Mouse (Mus musculus): ENCODE data around the gene Lmf1. TPM values are rescaled to one million over a fixed set of nuclear protein-coding genes. Genes with fewer than 3 reads are reported as not detected.

The Lmf1 gene
- polyA plus RNA-seq, 1 experiment from 2014 or later, result 36.3 TPM

- H3K27ac ChIP-seq (replicated peaks in 1 of 2; ENCODE audit: control insufficient read depth in 1 of 2, insufficient read depth in 1 of 2, low read depth in 2 of 2, low read length in 2 of 2), result peak overlapping the region; percentile 31 to 45; a peak in 2 of 4 replicates
- ATAC-seq (ENCODE audit: insufficient number of reproducible peaks, insufficient read depth, low FRiP score, low read depth), result no peak
Observed at GRCm38 (mm10) chr17:25561223-25562028, 17.5 kb upstream of the Lmf1 start.

GRCm38 (mm10) chr17:25564481-25564880 is 14.4 kb upstream of the Lmf1 start:
- H3K27ac ChIP-seq (replicated peaks in 1 of 2; ENCODE audit: control insufficient read depth in 1 of 2, insufficient read depth in 1 of 2, low read depth in 2 of 2, low read length in 2 of 2), result no peak overlapping the region
- no peaks in the 10 kb centered on the region for H3K9me3 ChIP-seq (ENCODE audit: control insufficient read depth, low read length)
- no peaks in the 10 kb centered on the region for H3K36me3 ChIP-seq (ENCODE audit: control insufficient read depth, insufficient read depth, low read length)
- H3K4me2 ChIP-seq (ENCODE audit: low read length), result no peak overlapping the region
- H3K27me3 ChIP-seq (ENCODE audit: control insufficient read depth, insufficient read depth, low read length), result peaks cover 16% of the 10 kb centered on the region
- no peak overlapping the region; the same call in 1 of the 2 replicates for H3K9ac ChIP-seq (ENCODE audit: low read length)
- H3K4me1 ChIP-seq (ENCODE audit: control insufficient read depth in 2 of 2, insufficient read depth in 2 of 2, low read length in 2 of 2), result peaks cover 24 to 27% of the 10 kb centered on the region in 2 experiments
- ATAC-seq (ENCODE audit: insufficient number of reproducible peaks, insufficient read depth, low FRiP score, low read depth), result no peak
- no peak overlapping the region for H3K4me3 ChIP-seq (ENCODE audit: control insufficient read depth in 1 of 2, insufficient read depth in 1 of 2, low read depth in 1 of 2, low read length in 2 of 2)
- WGBS, result 77% methylated on average over 5 of the region's 5 CpGs

More at GRCm38 (mm10) chr17:25561223-25562028, 17.5 kb upstream of the Lmf1 start:
- Histone ChIP-seq H3K4me2 (ENCODE audit: low read length) (no peak overlapping the region), H3K9ac (ENCODE audit: low read length) (no peak overlapping the region), H3K4me3 (ENCODE audit: control insufficient read depth in 1 of 2, insufficient read depth in 1 of 2, low read depth in 1 of 2, low read length in 2 of 2) (no peak overlapping the region), H3K4me1 (ENCODE audit: control insufficient read depth in 2 of 2, insufficient read depth in 2 of 2, low read length in 2 of 2) (peaks cover 31 to 33% of the 10 kb centered on the region in 2 experiments), H3K36me3 (ENCODE audit: control insufficient read depth, insufficient read depth, low read length) (no peaks in the 10 kb centered on the region), H3K27me3 (ENCODE audit: control insufficient read depth, insufficient read depth, low read length) (no peaks in the 10 kb centered on the region), H3K9me3 (ENCODE audit: control insufficient read depth, low read length) (no peaks in the 10 kb centered on the region)
- WGBS, result 67% methylated on average over 16 of the region's 16 CpGs

- no peak for ATAC-seq (ENCODE audit: insufficient number of reproducible peaks, insufficient read depth, low FRiP score, low read depth)
- no peaks in the 10 kb centered on the region for H3K9me3 ChIP-seq (ENCODE audit: control insufficient read depth, low read length)
- H3K27me3 ChIP-seq (ENCODE audit: control insufficient read depth, insufficient read depth, low read length), result peaks cover 24% of the 10 kb centered on the region
- 0 out of 4 replicates have a peak overlapping the region, but pooled peaks of 1 of the 2 experiments have one; percentile 9 for H3K27ac ChIP-seq (replicated peaks in 1 of 2; ENCODE audit: control insufficient read depth in 1 of 2, insufficient read depth in 1 of 2, low read depth in 2 of 2, low read length in 2 of 2)
- peak overlapping the region; percentile 36 for H3K4me2 ChIP-seq (ENCODE audit: low read length)
- no peaks in the 10 kb centered on the region for H3K36me3 ChIP-seq (ENCODE audit: control insufficient read depth, insufficient read depth, low read length)
- WGBS, result 22% methylated on average over 6 of the region's 6 CpGs
- no peak overlapping the region for H3K4me3 ChIP-seq (ENCODE audit: control insufficient read depth in 1 of 2, insufficient read depth in 1 of 2, low read depth in 1 of 2, low read length in 2 of 2)
- peaks cover 30% of the 10 kb centered on the region in 2 experiments for H3K4me1 ChIP-seq (ENCODE audit: control insufficient read depth in 2 of 2, insufficient read depth in 2 of 2, low read length in 2 of 2)
- H3K9ac ChIP-seq (ENCODE audit: low read length), result peak overlapping the region; percentile 27; the same call in 1 of the 2 replicates
Observed at GRCm38 (mm10) chr17:25565244-25565643, 13.6 kb upstream of the Lmf1 start.

GRCm38 (mm10) chr17:25565860-25566600 is 12.9 kb upstream of the Lmf1 start:
- no peak overlapping the region for H3K4me3 ChIP-seq (ENCODE audit: control insufficient read depth in 1 of 2, insufficient read depth in 1 of 2, low read depth in 1 of 2, low read length in 2 of 2)
- H3K4me1 ChIP-seq (ENCODE audit: control insufficient read depth in 2 of 2, insufficient read depth in 2 of 2, low read length in 2 of 2), result peaks cover 23 to 25% of the 10 kb centered on the region in 2 experiments

GRCm38 (mm10) chr17:25567261-25567660 is 11.6 kb upstream of the Lmf1 start:
- Histone ChIP-seq H3K27me3 (ENCODE audit: control insufficient read depth, insufficient read depth, low read length) (peaks cover 26% of the 10 kb centered on the region), H3K4me2 (ENCODE audit: low read length) (no peak overlapping the region), H3K9me3 (ENCODE audit: control insufficient read depth, low read length) (no peaks in the 10 kb centered on the region), H3K9ac (ENCODE audit: low read length) (no peak overlapping the region), H3K4me3 (ENCODE audit: control insufficient read depth in 1 of 2, insufficient read depth in 1 of 2, low read depth in 1 of 2, low read length in 2 of 2) (no peak overlapping the region), H3K36me3 (ENCODE audit: control insufficient read depth, insufficient read depth, low read length) (no peaks in the 10 kb centered on the region), H3K4me1 (ENCODE audit: control insufficient read depth in 2 of 2, insufficient read depth in 2 of 2, low read length in 2 of 2) (peaks cover 21 to 27% of the 10 kb centered on the region in 2 experiments), H3K27ac (replicated peaks in 1 of 2; ENCODE audit: control insufficient read depth in 1 of 2, insufficient read depth in 1 of 2, low read depth in 2 of 2, low read length in 2 of 2) (no peak overlapping the region)
- ATAC-seq (ENCODE audit: insufficient number of reproducible peaks, insufficient read depth, low FRiP score, low read depth), result no peak
- 78% methylated on average over 13 of the region's 13 CpGs for WGBS

More at GRCm38 (mm10) chr17:25565860-25566600, 12.9 kb upstream of the Lmf1 start:
- Histone ChIP-seq H3K9ac (ENCODE audit: low read length) (no peak overlapping the region), H3K9me3 (ENCODE audit: control insufficient read depth, low read length) (no peaks in the 10 kb centered on the region), H3K27me3 (ENCODE audit: control insufficient read depth, insufficient read depth, low read length) (peaks cover 26% of the 10 kb centered on the region), H3K4me2 (ENCODE audit: low read length) (no peak overlapping the region), H3K27ac (replicated peaks in 1 of 2; ENCODE audit: control insufficient read depth in 1 of 2, insufficient read depth in 1 of 2, low read depth in 2 of 2, low read length in 2 of 2) (no peak overlapping the region), H3K36me3 (ENCODE audit: control insufficient read depth, insufficient read depth, low read length) (no peaks in the 10 kb centered on the region)
- ATAC-seq (ENCODE audit: insufficient number of reproducible peaks, insufficient read depth, low FRiP score, low read depth), result no peak
- 78% methylated on average over 17 of the region's 17 CpGs for WGBS

- Histone ChIP-seq H3K4me1 (ENCODE audit: control insufficient read depth in 2 of 2, insufficient read depth in 2 of 2, low read length in 2 of 2) (peaks cover 21 to 27% of the 10 kb centered on the region in 2 experiments), H3K27me3 (ENCODE audit: control insufficient read depth, insufficient read depth, low read length) (peaks cover 26% of the 10 kb centered on the region), H3K9me3 (ENCODE audit: control insufficient read depth, low read length) (no peaks in the 10 kb centered on the region), H3K27ac (replicated peaks in 1 of 2; ENCODE audit: control insufficient read depth in 1 of 2, insufficient read depth in 1 of 2, low read depth in 2 of 2, low read length in 2 of 2) (no peak overlapping the region), H3K36me3 (ENCODE audit: control insufficient read depth, insufficient read depth, low read length) (no peaks in the 10 kb centered on the region), H3K9ac (ENCODE audit: low read length) (no peak overlapping the region), H3K4me3 (ENCODE audit: control insufficient read depth in 1 of 2, insufficient read depth in 1 of 2, low read depth in 1 of 2, low read length in 2 of 2) (no peak overlapping the region), H3K4me2 (ENCODE audit: low read length) (no peak overlapping the region)
- WGBS, result 23% methylated on average over 14 of the region's 14 CpGs
- no peak for ATAC-seq (ENCODE audit: insufficient number of reproducible peaks, insufficient read depth, low FRiP score, low read depth)
Observed at GRCm38 (mm10) chr17:25567745-25568144, 11.1 kb upstream of the Lmf1 start.

GRCm38 (mm10) chr17:25568206-25568605 is 10.7 kb upstream of the Lmf1 start:
- peaks cover 26% of the 10 kb centered on the region for H3K27me3 ChIP-seq (ENCODE audit: control insufficient read depth, insufficient read depth, low read length)
- H3K9me3 ChIP-seq (ENCODE audit: control insufficient read depth, low read length), result no peaks in the 10 kb centered on the region
- 46% methylated on average over 10 of the region's 10 CpGs for WGBS
- no peak for ATAC-seq (ENCODE audit: insufficient number of reproducible peaks, insufficient read depth, low FRiP score, low read depth)
- H3K4me3 ChIP-seq (ENCODE audit: control insufficient read depth in 1 of 2, insufficient read depth in 1 of 2, low read depth in 1 of 2, low read length in 2 of 2), result no peak overlapping the region
- H3K27ac ChIP-seq (replicated peaks in 1 of 2; ENCODE audit: control insufficient read depth in 1 of 2, insufficient read depth in 1 of 2, low read depth in 2 of 2, low read length in 2 of 2), result no peak overlapping the region
- no peaks in the 10 kb centered on the region for H3K36me3 ChIP-seq (ENCODE audit: control insufficient read depth, insufficient read depth, low read length)
- no peak overlapping the region for H3K4me2 ChIP-seq (ENCODE audit: low read length)
- H3K4me1 ChIP-seq (ENCODE audit: control insufficient read depth in 2 of 2, insufficient read depth in 2 of 2, low read length in 2 of 2), result peaks cover 19 to 27% of the 10 kb centered on the region in 2 experiments
- H3K9ac ChIP-seq (ENCODE audit: low read length), result no peak overlapping the region
